8 mouse cellular contexts compared by ENCODE assay signal in genomic region chr8:122677481-122678021, GRCm38 (mm10). TPM values are rescaled to one million over a fixed set of nuclear protein-coding genes. Genes with fewer than 3 reads are reported as not detected.
DNase-seq lines count a peak whose midpoint lies in the region; ATAC-seq and TF ChIP-seq lines count a peak whose summit lies in the region.

No protein-coding gene starts in this region.

- H3K27ac ChIP-seq in hindbrain, embryonic 10.5 days = peak overlapping the region; percentile 89
- H3K27ac ChIP-seq in liver, postnatal 0 days (ENCODE audit: low read depth) = no peak overlapping the region

- no peaks in the 10 kb centered on the region for H3K36me3 ChIP-seq in hindbrain, embryonic 10.5 days
- H3K36me3 ChIP-seq in liver, postnatal 0 days (replicated peaks; ENCODE audit: insufficient read depth, low read length) = no peaks in the 10 kb centered on the region

- no peak for TF ChIP-seq CTCF in liver, postnatal 0 days (IDR thresholded peaks at IDR 0.05; ENCODE audit: low read depth)

- no peak for TF ChIP-seq EP300 in liver, postnatal 0 days (IDR thresholded peaks at IDR 0.05; ENCODE audit: low read depth)

- H3K9ac ChIP-seq in liver, postnatal 0 days (replicated peaks) = peak overlapping the region; percentile 61

- intact Hi-C loops in left cerebral cortex, postnatal 25 days (cut with DNase I) = loop anchor here (1.0 to 2.0 kb wide), 4 partner anchors 36 to 153 kb away; no protein-coding TSS in a partner anchor

- H3K27me3 ChIP-seq in hindbrain, embryonic 10.5 days (ENCODE audit: insufficient read depth, poor library complexity, severe bottlenecking) = peaks cover 100% of the 10 kb centered on the region
- peaks cover 43% of the 10 kb centered on the region for H3K27me3 ChIP-seq in liver, postnatal 0 days (ENCODE audit: insufficient read depth, low read length)

- no peak for ATAC-seq in CD4-positive, CD25-positive, alpha-beta regulatory T cell, adult 4 months
- ATAC-seq in liver, postnatal 0 days = no peak
- no peak for ATAC-seq in megakaryocyte-erythroid progenitor cell, adult 5-6 weeks (replicated peaks; ENCODE audit: low FRiP score, low TSS enrichment, poor library complexity, severe bottlenecking)

- peak; percentile 20 for DNase-seq in CD4-positive, CD25-positive, alpha-beta regulatory T cell, adult 2 months (ENCODE audit: low read depth, low spot score)
- peak; percentile 18 to 42 for DNase-seq in left cerebral cortex, postnatal 25 days (ENCODE audit: low spot score in 2 of 2)
- DNase-seq in left cerebral cortex, adult 8-10 months (ENCODE audit: low spot score in 2 of 2) = no peak
- DNase-seq in hindbrain, embryonic 10.5 days (ENCODE audit: low spot score) = peak; percentile 49
- DNase-seq in liver, postnatal 0 days = peak; percentile 36
- peak; percentile 61 for DNase-seq in testis, postnatal 10 days (ENCODE audit: low spot score)

- WGBS in hindbrain, embryonic 10.5 days = under 1% methylated on average over 35 of the region's 35 CpGs
- 14% methylated on average over 34 of the region's 35 CpGs for WGBS in liver, postnatal 0 days (ENCODE audit: insufficient replicate concordance)

- H3K4me2 ChIP-seq in liver, postnatal 0 days (ENCODE audit: low read depth, low read length) = peak overlapping the region; percentile 97

- peak overlapping the region; percentile 74 for H3K4me3 ChIP-seq in hindbrain, embryonic 10.5 days
- peak overlapping the region; percentile 69 for H3K4me3 ChIP-seq in liver, postnatal 0 days (ENCODE audit: low read depth, low read length)

- no peaks in the 10 kb centered on the region for H3K9me3 ChIP-seq in hindbrain, embryonic 10.5 days
- H3K9me3 ChIP-seq in liver, postnatal 0 days (ENCODE audit: low read length) = no peaks in the 10 kb centered on the region

- peaks cover 72% of the 10 kb centered on the region for H3K4me1 ChIP-seq in hindbrain, embryonic 10.5 days (replicated peaks)
- H3K4me1 ChIP-seq in liver, postnatal 0 days (ENCODE audit: insufficient read depth) = peaks cover 26% of the 10 kb centered on the region

RNA-seq across cellular contexts. Expression of gene Cbfa2t3, which starts 21.4 kb away (rescaled TPM):
- polyA plus RNA-seq in CD4-positive, CD25-positive, alpha-beta regulatory T cell, adult 4 months (2017; shearing (Covaris generic)) = under 1 TPM in 1 of 2 experiments, not detected in 1; 0.25 TPM
- total RNA-seq in left cerebral cortex, postnatal 25 days (2021) = 10 to 100 TPM; 31.7 to 41.5 TPM
- total RNA-seq in left cerebral cortex, adult 8-10 months (2022) = 10 to 100 TPM; 21.6 to 26.5 (median 24.1) TPM
- 2.2 and 5.4 TPM in 2 replicates for polyA plus RNA-seq in hindbrain, embryonic 10.5 days (2016; fragmentation: Nextera tagmentation; extraction: Ambion mirVana)
- polyA plus RNA-seq in liver, postnatal 0 days (2015; fragmentation: Nextera tagmentation; extraction: Ambion mirVana) = 2.1 and 2.4 TPM in 2 replicates
- total RNA-seq in megakaryocyte-erythroid progenitor cell, adult 5-6 weeks (2014; fragmentation: Nextera tagmentation) = 78.3 and 79.6 TPM in 2 replicates
- 7.8 and 15.4 TPM in 2 replicates for total RNA-seq in megakaryocyte-erythroid progenitor cell, adult 5-6 weeks (2017)

RNA-seq across cellular contexts. Expression of gene Pabpn1l, which starts 55.0 kb away (rescaled TPM):
- not detected for polyA plus RNA-seq in CD4-positive, CD25-positive, alpha-beta regulatory T cell, adult 4 months (2017; shearing (Covaris generic))
- total RNA-seq in left cerebral cortex, postnatal 25 days (2021) = not detected
- not detected for total RNA-seq in left cerebral cortex, adult 8-10 months (2022)
- not detected in 2 replicates for polyA plus RNA-seq in hindbrain, embryonic 10.5 days (2016; fragmentation: Nextera tagmentation; extraction: Ambion mirVana)
- polyA plus RNA-seq in liver, postnatal 0 days (2015; fragmentation: Nextera tagmentation; extraction: Ambion mirVana) = not detected in 2 replicates
- total RNA-seq in megakaryocyte-erythroid progenitor cell, adult 5-6 weeks (2014; fragmentation: Nextera tagmentation) = not detected in 2 replicates
- not detected in 2 replicates for total RNA-seq in megakaryocyte-erythroid progenitor cell, adult 5-6 weeks (2017)

Comparison
In these comparisons a context has a peak if more than half of its experiments do, and no peak if none do; other contexts are left out.
1. DNase-seq: peak in CD4-positive, CD25-positive, alpha-beta regulatory T cell, adult 2 months (single experiment), left cerebral cortex, postnatal 25 days (2 of 2), hindbrain, embryonic 10.5 days (single experiment), liver, postnatal 0 days (single experiment) and testis, postnatal 10 days (single experiment); none in left cerebral cortex, adult 8-10 months (0 of 2).